Mouse (Mus musculus): ENCODE measurements around the gene Nup107. TPM values are rescaled to one million over a fixed set of nuclear protein-coding genes. Genes with fewer than 3 reads are reported as not detected.
A peak's percentile ranks its signal among the peaks of the same experiment; 100 is the strongest.

Nup107 gene
- polyA plus RNA-seq (2012; rRNA removed): 29.6 and 39.0 TPM in 2 replicates

DNA sequence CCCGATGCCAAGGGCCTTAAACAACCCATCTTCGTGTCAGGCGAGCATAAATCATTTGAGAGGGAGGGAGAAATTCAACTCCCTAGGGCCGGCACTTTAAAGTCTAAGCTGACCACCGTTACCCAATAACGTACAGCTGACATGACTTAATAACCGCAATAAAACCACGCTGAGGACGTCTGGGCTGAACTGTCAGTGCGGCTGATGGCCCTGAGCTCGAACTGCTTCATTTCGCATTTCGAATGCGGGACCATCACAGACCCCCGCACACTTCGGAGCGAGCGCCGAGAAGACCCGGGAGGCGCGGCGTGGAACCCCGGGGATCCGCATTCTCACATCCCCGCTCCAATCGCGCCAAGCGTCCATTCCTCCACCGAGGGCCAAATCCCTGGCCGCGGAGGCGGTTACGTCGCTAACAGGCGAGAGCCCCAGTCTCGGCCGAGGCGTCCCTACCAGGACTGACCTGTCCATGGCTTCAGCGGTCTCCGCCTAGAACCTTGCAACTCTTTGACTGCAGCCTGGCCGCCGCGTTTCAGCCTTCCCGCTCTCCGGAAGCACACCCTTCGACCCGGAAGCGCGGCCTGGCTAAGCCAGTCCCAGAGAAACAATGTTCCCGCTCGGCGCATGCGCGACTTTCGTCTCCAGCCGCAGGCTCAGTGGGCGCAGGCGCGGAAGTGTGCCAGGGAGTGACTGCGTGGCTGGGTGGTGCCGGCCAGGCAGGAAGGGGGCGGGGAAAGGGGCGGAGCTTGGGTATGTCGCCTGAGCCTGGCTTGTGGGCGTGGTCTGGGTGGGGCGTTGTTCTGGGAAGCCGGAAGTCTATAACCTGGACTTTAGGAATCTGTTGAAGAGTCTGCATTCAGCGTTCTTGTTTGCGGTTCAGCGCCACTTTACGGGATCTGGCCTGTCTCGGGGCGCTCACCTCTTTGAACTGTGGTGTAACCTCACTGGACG, at the start of gene Nup107:
Nup107 (minus strand) TSS at position 565 of the 951 bp plus-strand sequence.
- peak; percentile 100 for DNase-seq (ENCODE audit: low read depth)
- TF ChIP-seq CTCF (IDR thresholded peaks at IDR 0.05; ENCODE audit: borderline replicate concordance, extremely low read depth, insufficient read depth, insufficient read length) (no peak), POLR2A (IDR thresholded peaks at IDR 0.05; ENCODE audit: borderline replicate concordance, extremely low read depth, insufficient read depth, insufficient read length, poor library complexity, severe bottlenecking) (peak; percentile 47; the same call in 1 of the 2 replicates)

DNA sequence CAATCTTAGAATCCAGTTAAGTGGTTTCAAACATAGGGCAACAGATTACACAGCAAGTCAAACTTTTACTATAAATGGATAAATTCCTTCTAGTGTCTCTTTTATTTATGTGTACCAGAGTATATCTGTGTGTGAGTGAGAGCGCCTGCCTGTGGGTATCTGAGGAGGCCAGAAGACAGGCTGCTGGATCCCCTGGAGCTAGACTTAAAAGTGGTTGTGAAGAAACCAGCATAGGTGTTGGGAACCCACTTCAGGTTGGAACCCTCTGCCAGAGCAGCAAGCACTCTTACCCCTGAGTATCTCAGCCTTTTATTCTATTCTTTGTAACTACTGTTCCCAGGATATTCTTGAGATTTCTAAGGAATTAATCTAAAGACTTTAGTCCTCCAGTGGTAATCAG, 49.3 kb upstream of the Nup107 start:
- no peak for DNase-seq (ENCODE audit: low read depth)
- TF ChIP-seq POLR2A (IDR thresholded peaks at IDR 0.05; ENCODE audit: borderline replicate concordance, extremely low read depth, insufficient read depth, insufficient read length, poor library complexity, severe bottlenecking) (no peak), CTCF (IDR thresholded peaks at IDR 0.05; ENCODE audit: borderline replicate concordance, extremely low read depth, insufficient read depth, insufficient read length) (no peak)

GRCm38 (mm10) chr10:117840431-117840995, 48.0 kb upstream of the Nup107 start:
- no peak for TF ChIP-seq POLR2A (IDR thresholded peaks at IDR 0.05; ENCODE audit: borderline replicate concordance, extremely low read depth, insufficient read depth, insufficient read length, poor library complexity, severe bottlenecking)
- TF ChIP-seq CTCF (IDR thresholded peaks at IDR 0.05; ENCODE audit: borderline replicate concordance, extremely low read depth, insufficient read depth, insufficient read length): no peak

DNA sequence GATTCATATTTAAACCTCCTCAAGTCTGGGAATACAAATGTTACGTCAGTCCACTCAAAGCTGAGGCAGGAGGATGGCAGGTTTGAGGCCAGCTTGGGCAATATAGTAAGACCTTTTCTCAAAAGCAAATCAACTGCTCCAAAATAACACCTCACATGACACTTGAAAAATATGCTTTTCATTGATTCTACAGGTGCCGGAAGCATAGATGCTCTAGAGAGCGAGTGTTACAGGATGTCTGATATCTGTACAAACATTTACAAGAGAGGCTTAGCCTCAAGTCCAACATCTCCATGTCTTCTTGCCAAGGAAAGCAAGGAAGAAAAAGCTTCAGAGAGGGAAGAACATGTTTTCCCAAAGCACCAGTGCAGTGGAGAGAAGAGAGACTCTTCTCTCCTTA, 47.2 kb upstream of the Nup107 start:
- TF ChIP-seq CTCF (IDR thresholded peaks at IDR 0.05; ENCODE audit: borderline replicate concordance, extremely low read depth, insufficient read depth, insufficient read length) (no peak), POLR2A (IDR thresholded peaks at IDR 0.05; ENCODE audit: borderline replicate concordance, extremely low read depth, insufficient read depth, insufficient read length, poor library complexity, severe bottlenecking) (no peak)
- DNase-seq (ENCODE audit: low read depth): no peak

More at GRCm38 (mm10) chr10:117840431-117840995, 48.0 kb upstream of the Nup107 start:
- no peak for DNase-seq (ENCODE audit: low read depth)

DNA sequence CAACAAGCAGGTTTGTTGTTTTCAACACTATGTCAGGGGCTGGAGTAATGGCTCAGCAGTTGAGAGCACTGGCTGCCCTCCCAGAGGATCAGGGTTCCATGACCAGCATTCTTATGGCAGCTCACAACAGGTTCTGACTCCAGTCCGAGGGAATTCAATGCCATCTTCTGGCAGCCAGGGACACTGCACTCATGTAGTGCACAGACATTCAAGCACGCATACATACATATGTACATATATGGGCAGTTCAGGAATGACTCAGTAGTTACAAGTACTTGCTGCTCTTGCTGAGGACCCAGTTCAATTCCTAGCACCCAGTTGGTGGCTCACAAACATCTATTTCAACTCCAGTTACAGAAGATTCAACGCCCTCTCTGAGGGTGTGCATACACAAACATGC, 46.4 kb upstream of the Nup107 start:
- DNase-seq (ENCODE audit: low read depth): peak; percentile 2
- TF ChIP-seq CTCF (IDR thresholded peaks at IDR 0.05; ENCODE audit: borderline replicate concordance, extremely low read depth, insufficient read depth, insufficient read length) (no peak; the same call in 1 of the 2 replicates), POLR2A (IDR thresholded peaks at IDR 0.05; ENCODE audit: borderline replicate concordance, extremely low read depth, insufficient read depth, insufficient read length, poor library complexity, severe bottlenecking) (no peak)

GRCm38 (mm10) chr10:117836354-117836753, 43.8 kb upstream of the Nup107 start:
- no peak for TF ChIP-seq POLR2A (IDR thresholded peaks at IDR 0.05; ENCODE audit: borderline replicate concordance, extremely low read depth, insufficient read depth, insufficient read length, poor library complexity, severe bottlenecking)
- no peak for TF ChIP-seq CTCF (IDR thresholded peaks at IDR 0.05; ENCODE audit: borderline replicate concordance, extremely low read depth, insufficient read depth, insufficient read length)
- DNase-seq (ENCODE audit: low read depth): no peak

GRCm38 (mm10) chr10:117835453-117835852, 42.9 kb upstream of the Nup107 start:
- DNase-seq (ENCODE audit: low read depth): no peak
- TF ChIP-seq CTCF (IDR thresholded peaks at IDR 0.05; ENCODE audit: borderline replicate concordance, extremely low read depth, insufficient read depth, insufficient read length): no peak
- no peak for TF ChIP-seq POLR2A (IDR thresholded peaks at IDR 0.05; ENCODE audit: borderline replicate concordance, extremely low read depth, insufficient read depth, insufficient read length, poor library complexity, severe bottlenecking)

GRCm38 (mm10) chr10:117830797-117831196, 38.3 kb upstream of the Nup107 start:
- no peak for DNase-seq (ENCODE audit: low read depth)
- TF ChIP-seq CTCF (IDR thresholded peaks at IDR 0.05; ENCODE audit: borderline replicate concordance, extremely low read depth, insufficient read depth, insufficient read length): no peak

GRCm38 (mm10) chr10:117829472-117830155, 37.1 kb upstream of the Nup107 start:
- TF ChIP-seq POLR2A (IDR thresholded peaks at IDR 0.05; ENCODE audit: borderline replicate concordance, extremely low read depth, insufficient read depth, insufficient read length, poor library complexity, severe bottlenecking): no peak
- no peak for TF ChIP-seq CTCF (IDR thresholded peaks at IDR 0.05; ENCODE audit: borderline replicate concordance, extremely low read depth, insufficient read depth, insufficient read length)
- no peak for DNase-seq (ENCODE audit: low read depth)

DNA sequence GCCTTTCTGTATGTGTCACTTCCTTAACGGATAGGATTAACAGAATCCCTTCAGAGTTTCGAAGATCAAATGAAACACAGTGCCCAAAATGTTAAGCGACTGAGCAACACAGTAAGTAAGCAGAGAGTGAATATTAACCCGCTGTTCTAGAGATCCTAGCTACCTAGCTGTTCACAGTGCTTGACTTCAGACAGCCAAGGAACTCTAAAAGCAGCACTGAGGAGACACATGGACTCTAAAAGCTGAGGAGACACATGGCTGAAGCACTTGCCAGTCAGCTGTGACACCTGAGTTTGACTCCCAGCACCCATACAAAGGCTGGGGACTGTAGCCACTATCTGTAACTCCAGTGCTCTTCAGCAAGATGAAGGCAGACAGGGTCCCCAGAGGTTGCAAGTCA, 36.5 kb upstream of the Nup107 start:
- TF ChIP-seq POLR2A (IDR thresholded peaks at IDR 0.05; ENCODE audit: borderline replicate concordance, extremely low read depth, insufficient read depth, insufficient read length, poor library complexity, severe bottlenecking) (no peak), CTCF (IDR thresholded peaks at IDR 0.05; ENCODE audit: borderline replicate concordance, extremely low read depth, insufficient read depth, insufficient read length) (no peak)
- no peak for DNase-seq (ENCODE audit: low read depth)

GRCm38 (mm10) chr10:117828536-117828935, 36.0 kb upstream of the Nup107 start:
- TF ChIP-seq POLR2A (IDR thresholded peaks at IDR 0.05; ENCODE audit: borderline replicate concordance, extremely low read depth, insufficient read depth, insufficient read length, poor library complexity, severe bottlenecking) (no peak), CTCF (IDR thresholded peaks at IDR 0.05; ENCODE audit: borderline replicate concordance, extremely low read depth, insufficient read depth, insufficient read length) (no peak)
- no peak for DNase-seq (ENCODE audit: low read depth)
